20 mouse cellular contexts compared by ENCODE assay signal in the genomic region with DNA sequence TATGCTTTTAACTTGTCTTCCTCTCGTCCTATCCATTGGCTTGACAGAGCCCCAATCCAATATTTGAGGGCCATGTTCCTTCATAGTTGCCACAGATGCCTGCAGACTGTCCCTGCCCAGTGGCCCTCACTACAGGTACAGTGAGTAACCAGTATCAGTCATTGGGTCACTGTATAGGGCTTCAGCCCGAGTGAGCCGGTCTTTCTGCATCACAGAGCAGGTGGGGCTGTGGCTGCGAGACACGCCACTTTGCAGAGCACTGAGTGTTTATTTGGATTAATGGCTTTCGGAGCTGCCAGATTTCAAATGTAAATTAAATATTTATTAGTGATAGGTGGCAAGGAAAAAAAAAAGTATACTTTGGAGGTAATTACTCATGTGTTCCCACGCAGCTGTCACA.
DNase-seq lines count a peak whose midpoint lies in the region; ATAC-seq and TF ChIP-seq lines count a peak whose summit lies in the region.
"Had no signal": no experiment of that assay in that cellular context is flagged by ENCODE, and none has a peak within 500 bp of the region (broad histone marks: within the 10 kb centered on the region; RNA-seq: fewer than 3 reads in every experiment).

No protein-coding gene starts in this region.

- no peak overlapping the region for H3K9ac ChIP-seq in hindbrain, embryonic 15.5 days
- H3K9ac ChIP-seq in hindbrain, embryonic 12.5 days: no peak overlapping the region
- no peak overlapping the region for H3K9ac ChIP-seq in stomach, embryonic 14.5 days (replicated peaks; ENCODE audit: low read depth, low read length)
- no peak overlapping the region for H3K9ac ChIP-seq in stomach, postnatal 0 days (ENCODE audit: low read length)
- H3K9ac ChIP-seq: embryonic facial prominence, embryonic 12.5 days; forebrain, embryonic 13.5 days; forebrain, embryonic 15.5 days had no signal

- no peaks in the 10 kb centered on the region for H3K36me3 ChIP-seq in hindbrain, embryonic 15.5 days
- no peaks in the 10 kb centered on the region for H3K36me3 ChIP-seq in hindbrain, embryonic 12.5 days
- H3K36me3 ChIP-seq in limb, embryonic 10.5 days: no peaks in the 10 kb centered on the region
- no peaks in the 10 kb centered on the region for H3K36me3 ChIP-seq in stomach, embryonic 14.5 days (ENCODE audit: control insufficient read depth, insufficient read depth, low read length)
- H3K36me3 ChIP-seq in stomach, postnatal 0 days (ENCODE audit: control insufficient read depth, insufficient read depth, low read length): no peaks in the 10 kb centered on the region
- H3K36me3 ChIP-seq: embryonic facial prominence, embryonic 10.5 days; embryonic facial prominence, embryonic 12.5 days; forebrain, embryonic 15.5 days had no signal

- H3K4me3 ChIP-seq in hindbrain, embryonic 15.5 days: no peak overlapping the region
- no peak overlapping the region for H3K4me3 ChIP-seq in hindbrain, embryonic 12.5 days
- no peak overlapping the region for H3K4me3 ChIP-seq in limb, embryonic 10.5 days
- H3K4me3 ChIP-seq in stomach, embryonic 14.5 days (ENCODE audit: low read depth, low read length): no peak overlapping the region
- no peak overlapping the region for H3K4me3 ChIP-seq in stomach, postnatal 0 days (ENCODE audit: low read depth, low read length)
- H3K4me3 ChIP-seq: embryonic facial prominence, embryonic 10.5 days; embryonic facial prominence, embryonic 12.5 days; forebrain, embryonic 13.5 days; forebrain, embryonic 15.5 days had no signal

- H3K9me3 ChIP-seq in hindbrain, embryonic 15.5 days: no peaks in the 10 kb centered on the region
- H3K9me3 ChIP-seq in hindbrain, embryonic 12.5 days (replicated peaks): no peaks in the 10 kb centered on the region
- H3K9me3 ChIP-seq in limb, embryonic 10.5 days (replicated peaks): no peaks in the 10 kb centered on the region
- H3K9me3 ChIP-seq in stomach, embryonic 14.5 days (ENCODE audit: control insufficient read depth, low read depth, low read length): no peaks in the 10 kb centered on the region
- no peaks in the 10 kb centered on the region for H3K9me3 ChIP-seq in stomach, postnatal 0 days (ENCODE audit: control insufficient read depth, low read length)
- H3K9me3 ChIP-seq: embryonic facial prominence, embryonic 10.5 days; embryonic facial prominence, embryonic 12.5 days; forebrain, embryonic 13.5 days; forebrain, embryonic 15.5 days had no signal

- H3K27me3 ChIP-seq in hindbrain, embryonic 15.5 days: no peaks in the 10 kb centered on the region
- H3K27me3 ChIP-seq in hindbrain, embryonic 12.5 days: no peaks in the 10 kb centered on the region
- no peaks in the 10 kb centered on the region for H3K27me3 ChIP-seq in limb, embryonic 10.5 days (ENCODE audit: low read depth, poor library complexity, severe bottlenecking)
- no peaks in the 10 kb centered on the region for H3K27me3 ChIP-seq in stomach, embryonic 14.5 days (ENCODE audit: control insufficient read depth, insufficient read depth, low read length)
- H3K27me3 ChIP-seq in stomach, postnatal 0 days (ENCODE audit: control insufficient read depth, insufficient read depth, low read length): no peaks in the 10 kb centered on the region; the same call in 1 of the 2 replicates
- H3K27me3 ChIP-seq: embryonic facial prominence, embryonic 12.5 days; forebrain, embryonic 13.5 days; forebrain, embryonic 15.5 days had no signal

- 0 out of 2 replicates have a peak, but pooled peaks have one; percentile 45 for ATAC-seq in hindbrain, embryonic 15.5 days (ENCODE audit: low FRiP score, low read depth)
- no peak for ATAC-seq in hindbrain, embryonic 12.5 days (ENCODE audit: low FRiP score)
- ATAC-seq in stomach, embryonic 14.5 days (ENCODE audit: insufficient number of reproducible peaks, insufficient read depth, low FRiP score, low read depth): peak; percentile 65; the same call in 1 of the 2 replicates
- ATAC-seq in stomach, postnatal 0 days (ENCODE audit: low FRiP score, low TSS enrichment): peak; percentile 86
- ATAC-seq: forebrain, embryonic 13.5 days; forebrain, embryonic 15.5 days had no signal

- no peaks in the 10 kb centered on the region for H3K4me1 ChIP-seq in hindbrain, embryonic 15.5 days (replicated peaks)
- no peaks in the 10 kb centered on the region for H3K4me1 ChIP-seq in hindbrain, embryonic 12.5 days
- H3K4me1 ChIP-seq in limb, embryonic 10.5 days: no peaks in the 10 kb centered on the region
- H3K4me1 ChIP-seq in stomach, embryonic 14.5 days (ENCODE audit: control insufficient read depth, insufficient read depth, low read length): no peaks in the 10 kb centered on the region
- H3K4me1 ChIP-seq in stomach, postnatal 0 days (replicated peaks; ENCODE audit: control insufficient read depth, insufficient read depth): no peaks in the 10 kb centered on the region; the same call in 1 of the 2 replicates
- H3K4me1 ChIP-seq: embryonic facial prominence, embryonic 12.5 days; forebrain, embryonic 13.5 days; forebrain, embryonic 15.5 days had no signal

- no peak overlapping the region for H3K27ac ChIP-seq in hindbrain, embryonic 15.5 days (replicated peaks)
- no peak overlapping the region for H3K27ac ChIP-seq in hindbrain, embryonic 12.5 days
- H3K27ac ChIP-seq in limb, embryonic 10.5 days: no peak overlapping the region
- no peak overlapping the region for H3K27ac ChIP-seq in stomach, embryonic 14.5 days (ENCODE audit: low read length)
- H3K27ac ChIP-seq in stomach, postnatal 0 days (replicated peaks): no peak overlapping the region
- H3K27ac ChIP-seq: embryonic facial prominence, embryonic 10.5 days; embryonic facial prominence, embryonic 12.5 days; forebrain, embryonic 13.5 days; forebrain, embryonic 15.5 days had no signal

- WGBS in hindbrain, embryonic 15.5 days: 73% methylated on average over 7 of the region's 7 CpGs
- WGBS in hindbrain, embryonic 12.5 days: 90% methylated on average over 7 of the region's 7 CpGs
- 88% methylated on average over 7 of the region's 7 CpGs for WGBS in limb, embryonic 10.5 days
- WGBS in stomach, embryonic 14.5 days: 47% methylated on average over 7 of the region's 7 CpGs
- WGBS in stomach, postnatal 0 days: 22% methylated on average over 7 of the region's 7 CpGs

- TF ChIP-seq EP300 in stomach, postnatal 0 days (optimal IDR thresholded peaks at IDR 0.05): no peak

- no peak overlapping the region for H3K4me2 ChIP-seq in hindbrain, embryonic 15.5 days
- no peak overlapping the region for H3K4me2 ChIP-seq in hindbrain, embryonic 12.5 days (replicated peaks)
- H3K4me2 ChIP-seq in stomach, embryonic 14.5 days (replicated peaks; ENCODE audit: low read depth, low read length): no peak overlapping the region
- no peak overlapping the region for H3K4me2 ChIP-seq in stomach, postnatal 0 days (replicated peaks; ENCODE audit: low read depth)
- H3K4me2 ChIP-seq: embryonic facial prominence, embryonic 12.5 days; forebrain, embryonic 13.5 days; forebrain, embryonic 15.5 days had no signal

- no peak for TF ChIP-seq CTCF in stomach, postnatal 0 days (IDR thresholded peaks at IDR 0.05; ENCODE audit: low read depth)

- peak; percentile 13 for DNase-seq in limb, embryonic 10.5 days (ENCODE audit: low spot score)
- DNase-seq in stomach, postnatal 0 days (ENCODE audit: low spot score): peak; percentile 60
- no peak for DNase-seq in yolk sac, embryonic 10.5 days (ENCODE audit: low spot score)
- no peak for DNase-seq in spleen, adult 12 weeks (ENCODE audit: low spot score)
- DNase-seq in right cerebral cortex, postnatal 36 days (ENCODE audit: low spot score in 2 of 2): no peak
- DNase-seq: adrenal gland, adult 2 months; adrenal gland, postnatal 10 days; adrenal gland, postnatal 25 days; cerebellum, adult 11-12 months; cerebellum, adult 2 months; cerebellum, adult 9-10 months; cerebellum, postnatal 10 days; cerebellum, postnatal 25 days had no signal

Comparison
In these comparisons a context has a peak if more than half of its experiments do, and no peak if none do; other contexts are left out.
1. DNase-seq: peak in limb, embryonic 10.5 days (single experiment) and stomach, postnatal 0 days (single experiment); none in yolk sac, embryonic 10.5 days (single experiment), spleen, adult 12 weeks (single experiment) and right cerebral cortex, postnatal 36 days (0 of 2).